Mouse (Mus musculus) erythroid progenitor cell, adult 5-6 weeks (primary cell): ENCODE results near the gene Fnbp1l. TPM values are rescaled to one million over a fixed set of nuclear protein-coding genes. Genes with fewer than 3 reads are reported as not detected.

Experiments
- ATAC-seq: replicated peaks from 2 replicates; pipeline ENCODE4 v1.8.0; 2016; ENCODE audit warnings: moderate number of reproducible peaks, mild to moderate bottlenecking, moderate TSS enrichment, inconsistent platforms; ENCODE audit not compliant: poor library complexity, low FRiP score, severe bottlenecking
- total RNA-seq, 2 experiments: library from RNA; stranded (forward) in 1 of 2; stranded (reverse) in 1 of 2; fragments of 150-400 nt in 1 of 2; fragments of 186-747, 209-891 nt in 1 of 2; gene quantifications; 2 replicates each; pipeline versions ENCODE4 v1.2.3 to v1.2.4; 2015 to 2017; ENCODE audit warnings: low replicate concordance in 2 of 2

The Fnbp1l gene
- total RNA-seq, 2 experiments from 2014 or later, result 2.7 to 4.2 TPM

DNA sequence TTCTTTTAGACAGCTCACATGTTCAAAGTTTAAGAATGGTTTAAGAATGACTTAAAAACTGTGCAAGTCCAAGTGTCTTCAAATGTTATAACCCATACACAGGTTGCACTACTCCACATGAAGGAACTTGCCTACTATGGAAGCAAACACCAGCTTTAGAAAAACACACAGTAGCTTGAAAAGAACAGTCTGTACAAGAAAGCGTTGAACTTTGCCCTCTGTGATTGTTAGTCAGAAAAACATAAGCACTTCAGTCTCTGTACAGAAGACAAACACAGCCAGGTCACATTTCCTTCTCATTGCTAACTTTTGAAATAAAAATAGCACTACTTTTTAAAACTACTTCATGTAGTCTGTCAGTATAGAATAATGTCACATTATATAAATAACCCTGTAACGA is 80.7 kb downstream of the Fnbp1l start:
- ATAC-seq, result no peak

DNA sequence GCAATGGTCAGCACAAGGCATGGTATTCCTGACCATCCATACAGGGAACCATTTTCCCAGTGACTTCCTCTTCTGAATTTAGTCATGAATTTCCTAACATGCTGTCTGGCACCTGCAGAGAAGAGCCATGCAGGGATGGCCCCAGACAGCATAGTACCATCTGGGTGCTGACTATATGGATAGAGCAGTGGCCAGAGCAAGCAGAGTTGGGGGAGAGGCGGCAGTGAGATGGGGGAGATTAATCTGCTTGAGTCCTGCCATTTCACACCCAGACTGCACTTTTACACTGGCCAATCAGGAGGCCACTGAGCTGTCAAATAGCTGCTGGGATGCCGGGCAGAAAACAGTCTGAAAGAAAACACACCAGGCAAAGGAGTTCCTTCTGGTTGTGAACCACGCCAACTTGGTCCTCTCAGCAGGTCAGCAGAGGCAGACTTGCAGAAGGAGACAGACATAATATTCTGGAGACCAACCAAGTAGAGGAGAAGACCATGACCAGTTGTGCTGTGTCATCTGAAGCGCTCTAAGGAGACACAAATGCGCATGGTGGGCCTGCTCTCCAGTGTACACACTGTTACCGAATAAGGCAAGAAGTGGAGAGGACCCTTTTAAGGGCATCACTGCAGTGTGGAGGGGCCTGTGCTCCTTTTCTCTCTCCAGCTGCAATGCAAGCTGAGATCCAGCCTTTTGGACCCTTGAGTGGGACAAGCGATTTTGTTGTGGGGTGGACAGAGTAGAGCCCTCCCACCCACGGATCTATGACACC is 83.4 kb downstream of the Fnbp1l start:
- no peak for ATAC-seq

- ATAC-seq, result no peak
These were observed 91.0 kb downstream of the Fnbp1l start for GRCm38 (mm10) chr3:122528477-122528876.

DNA sequence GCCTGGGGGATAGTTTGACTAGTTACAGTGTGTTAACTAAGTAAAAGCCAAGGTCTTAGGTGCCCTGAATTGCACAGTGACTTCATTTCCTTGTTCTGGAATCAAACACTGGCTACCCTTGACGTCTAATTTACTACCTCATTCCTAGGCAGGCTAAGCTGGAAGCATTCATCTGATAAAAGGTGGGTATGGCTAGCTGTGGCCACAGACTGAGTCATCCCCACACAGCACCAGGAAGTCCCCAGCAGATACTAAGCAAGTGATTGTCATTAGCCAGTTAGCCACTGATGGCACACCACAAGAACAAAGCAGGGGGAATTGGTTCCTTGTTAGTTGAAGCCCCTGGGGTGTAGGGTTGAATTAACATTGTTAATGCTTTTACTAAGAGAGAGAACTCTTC is 98.2 kb downstream of the Fnbp1l start:
- ATAC-seq, result no peak

DNA sequence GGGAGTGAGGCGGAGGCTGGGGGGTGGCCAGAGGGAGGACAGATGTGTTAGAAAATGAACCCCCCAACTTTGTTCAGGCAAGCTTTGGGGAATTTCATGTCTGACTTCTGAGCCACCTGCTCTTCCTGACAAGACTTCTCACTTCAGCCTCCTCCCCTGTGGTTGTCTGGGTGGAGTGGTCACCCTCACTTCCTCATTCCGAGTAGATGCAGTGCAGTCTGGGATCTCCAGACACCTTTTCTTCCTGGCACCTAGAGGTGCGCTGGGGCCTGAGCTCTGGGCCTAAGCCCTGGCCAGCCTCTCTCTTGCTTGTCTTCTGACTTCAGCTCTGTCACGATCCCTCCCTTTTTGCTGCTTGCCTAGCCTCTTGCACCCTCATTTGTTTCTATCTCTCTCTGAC is 98.6 kb downstream of the Fnbp1l start:
- ATAC-seq, result no peak

DNA sequence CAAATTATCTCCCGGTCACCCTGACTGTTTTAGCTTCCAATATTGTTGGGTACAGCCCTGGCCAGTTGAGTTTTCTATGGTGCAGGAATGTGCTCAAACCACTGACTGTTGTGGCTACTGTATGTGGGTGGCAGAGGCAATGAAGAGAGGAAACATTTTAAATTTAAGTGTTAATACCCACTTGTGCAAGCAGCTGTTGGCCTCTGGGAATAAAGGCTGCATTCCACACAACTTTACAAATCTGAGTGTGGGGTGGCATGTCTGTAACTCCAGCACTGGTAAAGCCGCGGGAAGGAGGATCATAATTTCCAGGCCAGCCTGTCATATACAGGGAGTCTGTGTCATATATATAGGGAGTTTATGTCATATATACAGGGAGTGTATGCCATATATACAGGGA is 99.2 kb downstream of the Fnbp1l start:
- no peak for ATAC-seq

DNA sequence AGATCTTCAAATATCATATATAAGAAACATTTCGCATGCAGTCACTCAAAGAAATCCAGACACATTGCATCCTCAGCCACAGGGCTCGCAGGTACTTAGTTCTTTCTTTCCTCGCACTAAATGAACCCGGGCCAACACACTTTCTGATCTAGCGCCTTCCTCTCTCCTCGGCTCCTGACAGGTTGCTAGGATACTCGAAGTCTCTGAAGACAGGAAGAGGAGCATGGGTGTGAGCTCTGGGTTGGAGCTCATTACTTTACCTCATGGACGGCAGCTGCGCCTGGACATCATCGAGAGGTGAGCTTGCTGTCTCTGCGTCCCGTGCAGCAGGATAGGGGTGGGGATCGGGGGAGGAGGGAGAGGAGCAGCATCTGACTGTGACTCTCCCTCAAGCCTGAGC is 100.4 kb downstream of the Fnbp1l start:
- ATAC-seq, result no peak

GRCm38 (mm10) chr3:122518231-122518736 is 101.2 kb downstream of the Fnbp1l start:
- no peak for ATAC-seq

DNA sequence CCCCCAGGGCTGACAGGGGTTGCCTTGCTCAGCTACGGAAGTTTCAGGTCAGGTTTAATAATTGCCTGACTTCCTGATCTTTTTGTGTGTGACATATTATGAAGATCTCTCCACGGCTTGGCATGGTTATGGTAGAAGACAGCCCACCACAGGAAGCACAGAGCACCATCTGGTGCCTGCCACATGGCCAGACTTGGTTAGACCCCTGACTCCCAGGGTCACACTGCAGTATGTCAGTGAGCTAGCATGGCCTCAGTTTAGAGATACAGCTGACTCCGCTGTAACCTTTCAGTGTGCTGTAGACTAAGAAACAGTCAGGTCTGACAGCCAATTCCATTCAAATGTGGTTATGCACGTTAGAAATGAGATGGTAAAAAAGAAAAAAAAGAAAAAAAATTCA is 101.8 kb downstream of the Fnbp1l start:
- no peak for ATAC-seq

DNA sequence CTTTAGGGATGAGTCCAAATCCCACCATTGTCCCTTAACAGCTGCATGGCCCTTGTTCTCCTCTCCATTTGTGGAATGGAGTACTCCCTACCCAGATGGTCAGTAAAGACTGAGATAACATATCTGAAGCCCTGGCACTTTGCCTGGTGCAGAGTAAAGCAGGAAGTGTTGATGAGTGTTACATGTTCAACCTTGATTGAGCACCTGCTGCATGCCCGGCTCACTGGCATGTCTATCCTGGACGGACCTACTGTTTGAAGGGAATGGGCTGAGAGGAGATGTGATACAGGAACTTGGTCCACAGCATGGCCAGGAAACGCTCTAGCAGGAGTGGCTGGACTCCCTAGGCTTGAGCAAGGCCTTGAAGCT is 103.2 kb downstream of the Fnbp1l start:
- ATAC-seq, result no peak

DNA sequence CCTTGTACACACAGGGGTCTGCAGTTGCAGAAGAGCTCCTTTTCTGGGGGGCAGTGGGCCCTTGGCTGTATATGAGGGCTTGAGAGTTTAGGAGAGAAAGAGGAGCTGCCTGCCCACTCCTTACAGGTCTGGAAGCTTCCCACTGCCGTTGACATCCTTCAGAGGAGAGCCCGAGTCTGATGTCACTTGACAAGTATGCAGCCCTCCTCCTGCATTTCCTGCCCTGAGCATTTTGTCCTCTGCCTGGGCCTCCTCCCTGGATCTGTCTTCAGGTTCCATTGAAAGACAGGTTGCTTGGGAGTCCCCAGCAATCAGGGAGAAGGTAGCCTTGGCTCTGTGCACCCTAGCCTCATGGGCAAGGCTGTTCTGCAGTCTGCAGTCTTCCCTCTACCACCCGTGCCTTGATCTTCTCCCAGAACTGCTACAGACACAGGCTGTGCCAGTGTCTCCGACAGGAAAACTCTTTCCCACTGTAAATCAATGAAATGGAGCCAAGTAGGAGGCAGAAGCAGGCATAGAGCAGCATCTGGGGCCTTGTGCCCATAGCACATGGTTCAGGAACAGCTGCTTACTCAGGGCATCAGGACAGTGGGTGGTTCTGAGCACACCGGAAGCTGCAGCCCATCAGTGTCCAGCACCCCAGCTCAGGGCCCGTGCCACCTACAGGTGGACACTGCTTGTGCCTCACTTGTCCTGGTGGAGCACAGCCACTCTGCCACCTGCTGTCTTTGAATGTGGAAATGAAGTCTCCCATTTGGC is 103.8 kb downstream of the Fnbp1l start:
- ATAC-seq, result no peak

- ATAC-seq, result no peak
These were observed 106.7 kb downstream of the Fnbp1l start for GRCm38 (mm10) chr3:122512725-122513375.

DNA sequence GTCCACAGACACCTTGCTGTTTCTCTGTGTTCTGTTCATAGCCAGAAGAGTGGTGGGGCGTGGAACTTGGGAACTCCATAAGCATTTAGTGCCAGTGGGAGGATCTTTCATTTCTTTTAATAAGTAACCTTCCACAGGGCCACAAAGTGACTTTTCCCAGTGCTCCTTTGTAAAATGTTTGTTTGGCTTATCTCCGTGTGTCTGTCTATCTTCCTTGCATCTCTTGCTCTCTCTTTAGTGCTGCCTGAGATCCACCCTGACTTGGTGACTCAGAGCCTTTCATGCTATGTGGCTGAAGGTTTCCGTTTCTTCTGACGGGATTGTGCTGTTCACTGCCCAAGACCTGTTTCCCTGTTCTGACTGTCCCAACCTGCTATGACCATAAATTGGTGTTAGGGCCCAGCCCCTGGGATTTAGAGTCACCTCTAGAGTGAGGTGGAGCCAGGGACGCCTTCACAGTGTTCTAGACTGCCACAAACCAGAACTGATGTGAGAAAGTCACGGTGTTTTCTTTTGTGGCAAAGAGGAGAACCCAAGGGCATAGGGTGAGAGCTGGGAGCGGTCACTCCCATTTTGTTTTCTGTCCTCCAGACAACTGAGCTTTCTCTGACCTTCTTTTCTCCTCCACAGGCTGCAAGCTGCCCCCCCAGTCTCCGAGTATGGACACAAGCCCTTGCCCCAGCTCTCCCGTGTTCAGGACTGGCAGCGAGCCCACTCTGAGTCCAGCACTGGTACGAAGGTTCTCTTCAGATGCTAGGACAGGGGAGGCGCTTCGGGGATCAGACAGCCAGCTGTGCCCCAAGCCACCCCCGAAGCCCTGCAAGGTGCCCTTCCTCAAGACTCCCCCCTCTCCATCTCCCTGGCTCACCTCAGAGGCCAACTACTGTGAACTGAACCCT is 107.5 kb downstream of the Fnbp1l start:
- no peak for ATAC-seq

- ATAC-seq, result no peak
These were observed 108.6 kb downstream of the Fnbp1l start for GRCm38 (mm10) chr3:122510932-122511331.

- no peak for ATAC-seq
These were observed 109.2 kb downstream of the Fnbp1l start for GRCm38 (mm10) chr3:122510240-122510750.

- no peak for ATAC-seq
These were observed 109.8 kb downstream of the Fnbp1l start for GRCm38 (mm10) chr3:122509534-122510239.

DNA sequence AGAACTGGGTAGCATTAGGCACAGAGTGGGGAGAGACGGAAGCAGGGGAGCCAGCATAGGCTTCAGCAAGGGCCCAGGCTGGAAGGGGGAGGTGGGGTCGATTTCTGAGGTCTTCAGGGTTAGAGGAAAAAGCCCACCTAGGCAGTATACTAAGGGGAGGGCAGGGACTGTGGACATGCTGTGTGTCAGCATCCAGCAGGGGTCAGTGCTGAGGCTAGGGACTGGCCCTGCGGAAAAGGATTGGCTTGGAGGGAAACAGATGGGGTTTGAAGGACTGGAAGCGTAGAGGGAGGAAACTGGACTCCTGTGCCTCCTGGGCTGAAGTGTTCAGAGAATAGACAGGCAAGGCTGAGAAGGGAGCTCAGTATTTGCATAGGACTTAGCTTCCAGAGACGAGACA is 110.4 kb downstream of the Fnbp1l start:
- ATAC-seq, result no peak

- no peak for ATAC-seq
These were observed 111.7 kb downstream of the Fnbp1l start for GRCm38 (mm10) chr3:122507826-122508225.

GRCm38 (mm10) chr3:122506343-122506916 is 113.1 kb downstream of the Fnbp1l start:
- no peak for ATAC-seq
